Mouse (Mus musculus) heart, embryonic 15.5 days (tissue): ENCODE measurements around the gene Nkapd1. TPM values are rescaled to one million over a fixed set of nuclear protein-coding genes. Genes with fewer than 3 reads are reported as not detected.

Experiments used
- ATAC-seq: fragments of 200-750 bp; cut with Nextera tagmentation; replicated peaks from 2 replicates; pipeline ENCODE4 v1.8.0; 2017; ENCODE audit warnings: low read depth, moderate TSS enrichment; ENCODE audit not compliant: insufficient number of reproducible peaks, insufficient read depth, low FRiP score
- H3K27ac ChIP-seq: fragments of 300-500 bp; sonication (generic); 2 replicates; pipeline ENCODE4 v1.5.1; 2015; ENCODE audit warnings: mild to moderate bottlenecking, inconsistent platforms
- H3K27me3 ChIP-seq: fragments of 300-500 bp; sonication (generic); 2 replicates; pipeline ENCODE4 v1.6.1; 2015; ENCODE audit warnings: inconsistent platforms
- H3K36me3 ChIP-seq: fragments of 300-500 bp; sonication (generic); 2 replicates; pipeline ENCODE4 v1.6.1; 2015; ENCODE audit warnings: mild to moderate bottlenecking, inconsistent platforms
- H3K4me1 ChIP-seq: fragments of 300-500 bp; sonication (generic); replicated peaks from 2 replicates; pipeline ENCODE4 v1.6.1; 2015; ENCODE audit warnings: inconsistent platforms
- H3K4me2 ChIP-seq: fragments of 300-500 bp; sonication (generic); 2 replicates; pipeline ENCODE4 v1.6.1; 2015; ENCODE audit warnings: inconsistent platforms, mild to moderate bottlenecking, moderate library complexity
- H3K4me3 ChIP-seq: fragments of 300-500 bp; sonication (generic); 2 replicates; pipeline ENCODE4 v1.5.1; 2015; ENCODE audit warnings: mild to moderate bottlenecking, inconsistent platforms
- H3K9ac ChIP-seq: fragments of 300-500 bp; sonication (generic); 2 replicates; pipeline ENCODE4 v1.6.1; 2015; ENCODE audit warnings: mild to moderate bottlenecking, inconsistent platforms
- H3K9me3 ChIP-seq: fragments of 300-500 bp; sonication (generic); replicated peaks from 2 replicates; pipeline ENCODE4 v1.6.1; 2016; ENCODE audit warnings: inconsistent platforms
- WGBS: fragments of 180-500 bp; shearing (Covaris S2); methylation state at CpG from one replicate; pipeline ENCODE4 v1.1.7; 2015; ENCODE audit warnings: mixed read lengths; 5-methylcytosine and 5-hydroxymethylcytosine counted together
- polyA plus RNA-seq: library from polyadenylated mRNA; unstranded; fragments of >200 nt; fragmentation: Nextera tagmentation; extraction: Ambion mirVana; gene quantifications from 2 replicates; pipeline ENCODE4 v1.2.1, GENCODE M21; 2015

The Nkapd1 gene
- polyA plus RNA-seq, result 14.5 and 16.4 TPM in 2 replicates

- Histone ChIP-seq H3K36me3 (peaks cover 33% of the 10 kb centered on the region), H3K4me2 (peak within 1 kb of the TSS; percentile 72), H3K9me3 (no peaks in the 10 kb centered on the region), H3K4me1 (peaks cover 18% of the 10 kb centered on the region), H3K4me3 (peak within 1 kb of the TSS; percentile 100), H3K27me3 (no peaks in the 10 kb centered on the region), H3K27ac (peak within 1 kb of the TSS; percentile 96), H3K9ac (peak within 1 kb of the TSS; percentile 97)
- under 1% methylated on average over 59 of the region's 81 CpGs for WGBS
- peak; percentile 93 for ATAC-seq
Measured at GRCm38 (mm10) chr9:50616766-50617603, at the start of gene Nkapd1, which contains the start of gene Pih1d2. Gene Nkapd1 (minus strand): TSS chr9:50617464. Gene Pih1d2 (plus strand): TSS chr9:50617321.

- Histone ChIP-seq H3K9me3 (no peaks in the 10 kb centered on the region), H3K4me2 (no peak overlapping the region), H3K36me3 (0 out of 2 replicates have a peak, but pooled peaks cover 3% of the 10 kb centered on the region), H3K9ac (no peak overlapping the region), H3K4me1 (no peaks in the 10 kb centered on the region), H3K4me3 (no peak overlapping the region), H3K27me3 (no peaks in the 10 kb centered on the region), H3K27ac (no peak overlapping the region)
- no peak for ATAC-seq
- 71% methylated on average over 6 of the region's 6 CpGs for WGBS
Measured at GRCm38 (mm10) chr9:50666442-50666841, 49.2 kb upstream of the Nkapd1 start.

- no peak for ATAC-seq
- no peak overlapping the region for H3K4me3 ChIP-seq
- WGBS, result 71% methylated on average over 5 of the region's 5 CpGs
- H3K27me3 ChIP-seq, result no peaks in the 10 kb centered on the region
- H3K36me3 ChIP-seq, result 0 out of 2 replicates have a peak, but pooled peaks cover 3% of the 10 kb centered on the region
- no peak overlapping the region for H3K27ac ChIP-seq
- H3K9me3 ChIP-seq, result no peaks in the 10 kb centered on the region
- H3K4me2 ChIP-seq, result no peak overlapping the region
- no peak overlapping the region for H3K9ac ChIP-seq
- H3K4me1 ChIP-seq, result peaks cover 5% of the 10 kb centered on the region
Measured at GRCm38 (mm10) chr9:50664826-50665225, 47.6 kb upstream of the Nkapd1 start.

GRCm38 (mm10) chr9:50660431-50660830 lies 43.2 kb upstream of the Nkapd1 start:
- H3K27ac ChIP-seq, result peak overlapping the region; percentile 92

GRCm38 (mm10) chr9:50659392-50660217 lies 42.3 kb upstream of the Nkapd1 start, which contains the start of gene Dlat:
Gene Dlat (minus strand): TSS chr9:50659780.
- WGBS, result under 1% methylated on average over 63 of the region's 63 CpGs
- H3K27ac ChIP-seq, result peak within 1 kb of the TSS; percentile 92
- ATAC-seq, result peak; percentile 92
- H3K27me3 ChIP-seq, result no peaks in the 10 kb centered on the region
- peak within 1 kb of the TSS; percentile 87 for H3K9ac ChIP-seq
- H3K4me1 ChIP-seq, result peaks cover 12% of the 10 kb centered on the region
- no peaks in the 10 kb centered on the region for H3K9me3 ChIP-seq
- peaks cover 20% of the 10 kb centered on the region for H3K36me3 ChIP-seq
- peak within 1 kb of the TSS; percentile 83 for H3K4me3 ChIP-seq
- peak within 1 kb of the TSS; percentile 87 for H3K4me2 ChIP-seq

More at GRCm38 (mm10) chr9:50660431-50660830, 43.2 kb upstream of the Nkapd1 start:
- H3K9me3 ChIP-seq, result no peaks in the 10 kb centered on the region
- no peak for ATAC-seq
- H3K27me3 ChIP-seq, result no peaks in the 10 kb centered on the region
- 13% methylated on average over 12 of the region's 12 CpGs for WGBS
- H3K36me3 ChIP-seq, result peaks cover 13% of the 10 kb centered on the region; the same call in 1 of the 2 replicates
- H3K4me2 ChIP-seq, result peak overlapping the region; percentile 87
- peaks cover 12% of the 10 kb centered on the region for H3K4me1 ChIP-seq
- peak overlapping the region; percentile 83 for H3K4me3 ChIP-seq
- H3K9ac ChIP-seq, result peak overlapping the region; percentile 87

- Histone ChIP-seq H3K9ac (peak overlapping the region; percentile 87), H3K4me3 (peak overlapping the region; percentile 83), H3K27ac (peak overlapping the region; percentile 92), H3K9me3 (no peaks in the 10 kb centered on the region), H3K4me2 (peak overlapping the region; percentile 87), H3K4me1 (peaks cover 12% of the 10 kb centered on the region), H3K36me3 (peaks cover 27% of the 10 kb centered on the region), H3K27me3 (no peaks in the 10 kb centered on the region)
- under 1% methylated on average over 28 of the region's 28 CpGs for WGBS
- ATAC-seq, result peak; percentile 24
Measured at GRCm38 (mm10) chr9:50658941-50659388, 41.7 kb upstream of the Nkapd1 start.

GRCm38 (mm10) chr9:50658391-50658790 lies 41.1 kb upstream of the Nkapd1 start:
- H3K4me1 ChIP-seq, result peaks cover 12% of the 10 kb centered on the region
- H3K27me3 ChIP-seq, result no peaks in the 10 kb centered on the region
- H3K36me3 ChIP-seq, result peaks cover 32% of the 10 kb centered on the region
- peak overlapping the region; percentile 87 for H3K9ac ChIP-seq
- peak overlapping the region; percentile 83 for H3K4me3 ChIP-seq
- no peaks in the 10 kb centered on the region for H3K9me3 ChIP-seq
- 10% methylated on average over 5 of the region's 5 CpGs for WGBS
- H3K4me2 ChIP-seq, result peak overlapping the region; percentile 87
- ATAC-seq, result no peak
- peak overlapping the region; percentile 92 for H3K27ac ChIP-seq

- no peak overlapping the region for H3K4me3 ChIP-seq
- no peaks in the 10 kb centered on the region for H3K4me1 ChIP-seq
- peaks cover 88% of the 10 kb centered on the region for H3K36me3 ChIP-seq
- no peak overlapping the region for H3K4me2 ChIP-seq
- no peak overlapping the region for H3K9ac ChIP-seq
- no peak for ATAC-seq
- no peaks in the 10 kb centered on the region for H3K27me3 ChIP-seq
- 92% methylated on average over 10 of the region's 10 CpGs for WGBS
- no peaks in the 10 kb centered on the region for H3K9me3 ChIP-seq
- H3K27ac ChIP-seq, result no peak overlapping the region
Measured at GRCm38 (mm10) chr9:50650503-50650902, 33.2 kb upstream of the Nkapd1 start.

GRCm38 (mm10) chr9:50646826-50647370 lies 29.6 kb upstream of the Nkapd1 start:
- H3K4me1 ChIP-seq, result no peaks in the 10 kb centered on the region
- H3K27ac ChIP-seq, result no peak overlapping the region
- peaks cover 87% of the 10 kb centered on the region for H3K36me3 ChIP-seq
- ATAC-seq, result no peak
- H3K4me3 ChIP-seq, result no peak overlapping the region
- WGBS, result 82% methylated on average over 10 of the region's 10 CpGs
- no peak overlapping the region for H3K9ac ChIP-seq
- no peak overlapping the region for H3K4me2 ChIP-seq
- H3K27me3 ChIP-seq, result no peaks in the 10 kb centered on the region
- H3K9me3 ChIP-seq, result no peaks in the 10 kb centered on the region

- no peaks in the 10 kb centered on the region for H3K27me3 ChIP-seq
- H3K36me3 ChIP-seq, result peaks cover 54% of the 10 kb centered on the region
- no peaks in the 10 kb centered on the region for H3K9me3 ChIP-seq
- ATAC-seq, result no peak
- no peak overlapping the region for H3K4me2 ChIP-seq
- no peak overlapping the region for H3K27ac ChIP-seq
- no peak overlapping the region for H3K4me3 ChIP-seq
- H3K9ac ChIP-seq, result no peak overlapping the region
- 95% methylated on average over 11 of the region's 11 CpGs for WGBS
- H3K4me1 ChIP-seq, result no peaks in the 10 kb centered on the region
Measured at GRCm38 (mm10) chr9:50634270-50634669, 17.0 kb upstream of the Nkapd1 start.

- WGBS, result 66% methylated on average over 2 of the region's 2 CpGs
- no peaks in the 10 kb centered on the region for H3K4me1 ChIP-seq
- no peak overlapping the region for H3K4me3 ChIP-seq
- H3K9ac ChIP-seq, result no peak overlapping the region
- no peak overlapping the region for H3K4me2 ChIP-seq
- no peaks in the 10 kb centered on the region for H3K9me3 ChIP-seq
- H3K27me3 ChIP-seq, result no peaks in the 10 kb centered on the region
- H3K27ac ChIP-seq, result no peak overlapping the region
- H3K36me3 ChIP-seq, result peaks cover 43% of the 10 kb centered on the region
- no peak for ATAC-seq
Measured at GRCm38 (mm10) chr9:50633059-50633458, 15.8 kb upstream of the Nkapd1 start.
